Mouse (Mus musculus) liver, embryonic 14.5 days (tissue): ENCODE data around the gene Masp2.

ENCODE experiments used
- CTCF ChIP-seq: IDR thresholded peaks from 2 replicates; pipeline ENCODE4 v1.5.1; 2016; ENCODE audit warnings: antibody characterized with exemption, low read depth, control low read depth
- EP300 ChIP-seq: IDR thresholded peaks from 2 replicates; pipeline ENCODE4 v1.6.1; 2016; ENCODE audit warnings: antibody characterized with exemption, low read depth

- no peak for TF ChIP-seq CTCF
- TF ChIP-seq EP300: no peak
Observed at GRCm38 (mm10) chr4:148638302-148638701, 35.9 kb downstream of the Masp2 start.
